Mouse (Mus musculus): ENCODE data around the gene Acp4. TPM values are rescaled to one million over a fixed set of nuclear protein-coding genes. Genes with fewer than 3 reads are reported as not detected.
"Not testable (repeated sequence)": the region's sequence is repeated elsewhere in the genome, so short reads cannot be mapped to it uniquely, and the experiment has no call there.

Acp4 gene
- total RNA-seq, 2 experiments from 2014 or later, result not detected

DNA sequence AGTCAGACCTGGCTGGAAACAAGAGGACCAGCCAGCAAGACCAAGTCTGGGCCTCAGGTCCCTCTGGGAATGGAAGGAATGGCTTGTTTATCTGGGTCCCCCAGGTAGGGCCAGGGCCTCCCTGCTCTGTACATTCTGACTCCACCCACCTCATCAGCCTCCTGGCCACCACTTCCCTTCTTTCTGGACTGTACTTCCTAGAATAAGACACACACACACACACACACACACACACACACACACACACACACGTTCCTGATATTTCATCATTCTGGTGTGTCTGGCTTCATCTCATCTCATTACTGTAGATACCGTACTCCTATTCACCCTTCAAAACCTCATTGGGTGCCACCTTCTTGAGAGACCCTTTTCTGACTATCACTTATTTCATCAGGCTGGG is 12.2 kb upstream of the Acp4 start:
- no peak for ATAC-seq (replicated peaks; ENCODE audit: low FRiP score, poor library complexity, severe bottlenecking)

DNA sequence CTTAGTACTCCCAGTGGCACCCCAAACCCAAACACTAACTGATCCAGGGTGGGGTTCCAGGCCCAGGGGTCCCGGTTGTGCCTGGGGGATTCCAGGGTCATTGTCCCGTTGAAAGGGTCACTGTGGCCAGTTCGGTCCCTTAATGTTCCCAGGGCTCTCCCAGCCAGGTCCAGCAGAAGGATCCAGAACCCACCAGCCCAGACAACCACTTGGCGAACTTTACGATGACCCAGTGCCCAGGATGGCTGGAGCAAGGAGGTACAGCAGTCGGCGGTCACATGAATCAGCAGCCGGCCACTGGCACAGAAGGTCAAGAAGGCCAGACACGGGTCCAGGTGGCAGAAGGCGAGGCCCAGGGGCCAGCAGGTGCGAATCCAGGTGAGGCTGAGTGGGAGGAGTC is 10.9 kb upstream of the Acp4 start:
- no peak for ATAC-seq (replicated peaks; ENCODE audit: low FRiP score, poor library complexity, severe bottlenecking)

DNA sequence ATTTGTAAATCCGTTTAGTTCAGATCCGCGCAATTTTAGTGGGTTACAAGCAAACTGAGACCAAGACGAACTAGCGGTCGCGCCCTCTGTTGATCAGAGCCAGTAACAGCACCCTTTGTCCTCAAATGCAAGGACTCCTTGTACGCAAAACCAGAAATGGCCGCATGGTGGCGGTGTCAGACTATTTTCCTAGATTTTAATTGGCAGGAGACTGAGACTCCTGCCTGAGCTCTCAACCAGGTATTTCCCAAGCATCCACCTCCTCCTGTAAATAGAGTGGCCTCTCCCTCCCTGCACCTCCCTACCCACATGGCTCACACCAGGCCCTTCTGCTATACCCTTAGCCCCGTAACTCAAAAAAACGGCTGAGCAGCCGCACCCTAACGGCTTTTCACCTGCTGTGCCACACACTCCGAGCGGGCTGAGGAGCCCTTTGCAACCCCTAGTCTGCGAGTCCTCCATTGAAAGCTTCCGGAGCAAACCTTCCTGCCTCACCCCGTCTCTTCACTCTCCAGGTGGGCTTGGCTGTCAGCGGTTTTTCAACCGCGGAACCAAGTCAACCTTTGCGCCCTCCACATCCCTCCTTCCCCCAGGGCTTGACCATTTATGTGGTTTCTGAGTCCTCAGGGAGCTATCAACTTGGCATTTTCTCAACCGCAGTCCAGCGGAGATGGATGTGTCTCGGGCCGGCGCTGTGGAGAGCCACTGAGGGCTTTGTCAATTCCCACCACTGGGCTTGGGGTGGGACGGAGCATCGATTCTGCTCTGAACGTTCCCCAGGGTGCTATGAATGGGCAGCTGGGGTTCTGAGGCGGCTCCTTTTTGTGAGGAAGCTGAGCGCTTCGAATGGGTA is 5.8 kb upstream of the Acp4 start:
- ATAC-seq (replicated peaks; ENCODE audit: low FRiP score, poor library complexity, severe bottlenecking), result peak; percentile 86

DNA sequence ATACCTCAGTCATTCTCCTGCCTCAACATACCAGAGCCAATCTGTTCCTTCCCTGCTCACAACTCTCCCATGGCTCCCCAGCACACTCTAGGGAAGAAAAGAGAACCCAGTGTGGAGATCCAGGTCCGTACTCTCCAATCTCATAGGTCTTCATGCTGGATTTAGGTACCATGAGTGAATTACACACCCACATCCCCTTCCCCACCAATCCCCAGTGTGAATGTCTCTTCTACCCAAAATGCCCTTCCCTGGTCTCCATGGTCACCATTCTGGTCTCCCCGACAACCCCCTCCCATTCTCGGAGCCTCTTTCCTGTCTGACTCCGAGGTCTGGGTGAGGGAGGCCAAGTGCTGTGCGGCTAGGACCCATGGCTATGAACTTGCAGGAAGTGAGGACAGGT is 4.0 kb upstream of the Acp4 start, which contains the start of gene Gm15517:
Gene Gm15517 (plus strand): TSS at position 301 of the 400 bp plus-strand sequence.
- ATAC-seq (replicated peaks; ENCODE audit: low FRiP score, poor library complexity, severe bottlenecking), result no peak

DNA sequence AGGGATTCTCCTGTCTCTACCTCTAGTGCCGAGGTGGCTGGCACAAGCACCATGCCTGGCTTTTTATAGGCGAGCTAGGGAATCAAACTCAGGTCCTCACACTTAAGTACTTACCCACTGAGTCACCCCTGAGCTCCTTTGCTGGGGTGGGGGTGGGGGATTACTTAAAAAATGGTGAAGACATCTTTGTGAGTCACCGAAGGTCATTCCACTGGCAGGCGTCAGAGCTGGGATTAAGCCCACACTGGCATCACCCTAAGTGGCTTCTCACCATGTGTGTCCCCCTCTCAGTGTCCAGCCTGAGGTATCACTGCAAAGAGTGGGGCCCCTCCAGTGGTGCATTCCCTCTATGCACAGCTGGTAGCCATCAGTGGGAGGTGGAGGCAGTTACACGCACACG is 3.2 kb upstream of the Acp4 start:
- no peak for ATAC-seq (replicated peaks; ENCODE audit: low FRiP score, poor library complexity, severe bottlenecking)

DNA sequence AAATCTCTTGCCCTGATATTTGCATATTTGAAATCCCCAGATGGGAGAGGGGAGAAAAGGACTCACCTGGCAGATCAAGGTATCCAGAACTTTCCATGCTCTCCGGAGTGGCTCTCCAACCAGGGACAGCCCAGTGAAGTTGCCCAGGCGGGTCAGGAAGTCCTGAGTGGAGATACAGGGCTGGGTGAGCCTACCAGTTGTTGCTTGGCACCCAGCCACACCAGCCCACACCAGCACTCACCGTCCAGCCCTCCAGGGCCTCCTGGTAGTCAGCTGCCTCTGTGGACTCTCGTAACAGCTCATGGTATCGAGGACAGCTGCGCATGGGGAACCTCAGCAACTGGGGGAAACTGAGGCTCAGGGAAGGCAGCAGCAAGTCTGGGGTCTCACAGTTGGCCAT is 2.2 kb downstream of the Acp4 start:
- ATAC-seq (replicated peaks; ENCODE audit: low FRiP score, poor library complexity, severe bottlenecking), result no peak

DNA sequence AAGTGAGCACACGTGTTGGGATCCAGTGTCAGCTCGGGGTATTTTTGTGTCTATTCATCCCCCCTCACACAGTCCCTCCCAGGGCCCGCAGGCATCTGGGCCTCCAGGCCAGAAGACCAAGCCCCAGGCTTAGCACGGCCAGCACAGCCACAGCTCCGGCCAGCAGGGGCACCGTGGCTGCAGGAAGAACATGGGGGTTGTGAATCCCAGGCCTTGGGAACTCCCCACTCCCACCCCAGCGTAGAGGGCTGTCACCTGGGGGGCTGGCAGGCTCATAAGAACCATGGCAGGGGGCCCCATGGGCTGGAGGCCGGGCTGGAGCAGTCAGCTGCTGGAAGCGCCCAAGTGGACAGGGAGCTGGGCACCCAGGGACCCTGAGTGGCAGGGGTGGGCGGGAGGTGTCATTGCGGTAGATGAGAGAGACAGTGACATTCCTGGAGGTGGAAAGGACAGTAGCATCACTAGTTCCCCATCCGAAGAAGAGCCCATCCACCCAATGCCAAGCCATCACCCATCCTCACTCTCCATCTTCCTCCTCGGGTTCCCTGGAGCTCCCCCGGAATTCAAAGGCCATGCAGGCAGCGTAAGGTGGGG is 4.1 kb downstream of the Acp4 start:
- no peak for ATAC-seq (replicated peaks; ENCODE audit: low FRiP score, poor library complexity, severe bottlenecking)

DNA sequence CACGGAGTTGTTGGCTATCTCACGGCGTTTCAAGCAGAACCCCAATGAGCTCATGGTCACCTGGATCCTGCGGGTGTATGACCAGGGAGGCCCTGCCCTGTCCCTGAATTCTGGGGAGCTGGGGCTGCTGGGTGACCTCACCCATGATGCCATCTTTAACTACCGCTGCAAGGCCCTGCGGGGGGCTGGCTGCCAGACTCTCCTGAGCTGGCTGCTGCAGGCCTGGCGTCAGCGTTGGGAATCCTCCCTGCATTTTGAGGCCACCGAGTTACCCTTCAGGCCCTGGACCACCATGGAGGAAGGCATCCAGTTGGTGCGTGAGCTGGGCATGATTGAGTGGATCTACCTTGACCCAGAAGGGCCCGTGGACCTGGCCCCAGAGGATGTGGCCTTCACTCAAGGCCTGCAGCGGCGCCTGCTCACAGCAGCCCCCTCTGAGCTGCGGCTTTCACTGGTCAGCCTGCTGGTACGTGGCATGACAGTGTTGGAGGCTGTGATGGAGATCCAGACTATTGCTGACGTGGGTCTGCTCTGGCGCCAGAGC is 6.4 kb downstream of the Acp4 start:
- not testable (repeated sequence) for ATAC-seq (replicated peaks; ENCODE audit: low FRiP score, poor library complexity, severe bottlenecking)

DNA sequence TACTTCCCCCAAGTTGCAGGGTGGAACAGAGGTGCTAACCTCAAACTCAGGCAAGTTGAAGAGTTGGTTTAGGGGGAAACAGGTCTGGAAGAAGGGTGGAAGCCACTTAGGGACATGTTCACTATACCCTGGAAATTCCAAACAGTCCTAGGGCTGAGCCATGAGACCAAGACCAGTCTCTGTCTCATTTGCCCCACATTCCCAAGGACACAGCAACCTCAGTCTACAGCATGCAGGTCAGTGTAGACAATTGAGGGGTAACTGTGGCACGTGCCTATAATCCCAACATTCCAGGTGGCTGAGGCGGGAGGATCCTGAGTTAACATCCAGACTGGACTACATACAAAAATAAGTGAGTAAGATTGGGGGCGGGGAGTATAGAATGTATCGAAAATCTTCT is 7.9 kb downstream of the Acp4 start:
- no peak for ATAC-seq (replicated peaks; ENCODE audit: low FRiP score, poor library complexity, severe bottlenecking)

DNA sequence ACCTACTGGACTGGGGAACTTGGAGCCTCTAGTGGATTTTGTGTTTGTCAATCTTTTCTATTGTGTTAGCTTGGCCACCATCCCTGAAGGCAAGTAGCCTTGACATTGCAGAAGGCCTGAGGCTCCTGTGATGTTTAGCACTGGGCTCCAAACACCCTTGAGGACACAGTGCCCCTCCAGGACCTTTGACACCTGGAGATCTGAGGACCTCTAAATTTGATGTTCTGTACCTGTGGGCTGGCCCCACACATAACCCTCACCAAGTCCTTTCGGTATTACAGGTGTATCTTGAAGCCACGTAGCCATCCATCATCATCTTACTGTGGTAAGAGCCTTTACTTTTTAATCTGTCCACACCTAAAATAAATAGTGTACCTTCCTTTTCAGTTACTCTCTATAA is 9.2 kb downstream of the Acp4 start:
- ATAC-seq (replicated peaks; ENCODE audit: low FRiP score, poor library complexity, severe bottlenecking), result no peak

DNA sequence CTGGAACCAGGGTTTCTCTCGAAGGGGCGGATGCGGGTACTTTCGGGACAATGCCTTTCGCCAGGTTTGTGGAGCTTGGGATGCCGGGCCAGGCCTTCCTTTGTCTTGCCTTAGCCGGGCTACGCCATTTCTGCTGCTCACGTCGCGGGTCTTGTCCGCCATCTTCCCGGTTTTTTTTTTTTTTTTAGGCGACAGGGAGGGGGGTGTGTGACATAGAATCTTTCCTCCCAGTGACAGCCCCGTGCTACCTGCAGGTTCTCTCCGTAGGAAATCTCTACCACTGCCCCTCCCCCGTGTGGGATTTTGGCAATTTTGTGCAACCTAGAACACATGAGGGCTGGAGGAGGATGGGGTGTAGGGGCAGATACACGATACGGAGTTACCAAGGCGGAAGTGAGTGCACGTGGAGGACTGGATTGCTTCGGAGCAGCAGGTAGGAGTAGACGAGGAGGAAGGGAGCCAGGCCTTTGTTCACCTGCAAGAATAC is 10.2 kb downstream of the Acp4 start:
- no peak for ATAC-seq (replicated peaks; ENCODE audit: low FRiP score, poor library complexity, severe bottlenecking)

DNA sequence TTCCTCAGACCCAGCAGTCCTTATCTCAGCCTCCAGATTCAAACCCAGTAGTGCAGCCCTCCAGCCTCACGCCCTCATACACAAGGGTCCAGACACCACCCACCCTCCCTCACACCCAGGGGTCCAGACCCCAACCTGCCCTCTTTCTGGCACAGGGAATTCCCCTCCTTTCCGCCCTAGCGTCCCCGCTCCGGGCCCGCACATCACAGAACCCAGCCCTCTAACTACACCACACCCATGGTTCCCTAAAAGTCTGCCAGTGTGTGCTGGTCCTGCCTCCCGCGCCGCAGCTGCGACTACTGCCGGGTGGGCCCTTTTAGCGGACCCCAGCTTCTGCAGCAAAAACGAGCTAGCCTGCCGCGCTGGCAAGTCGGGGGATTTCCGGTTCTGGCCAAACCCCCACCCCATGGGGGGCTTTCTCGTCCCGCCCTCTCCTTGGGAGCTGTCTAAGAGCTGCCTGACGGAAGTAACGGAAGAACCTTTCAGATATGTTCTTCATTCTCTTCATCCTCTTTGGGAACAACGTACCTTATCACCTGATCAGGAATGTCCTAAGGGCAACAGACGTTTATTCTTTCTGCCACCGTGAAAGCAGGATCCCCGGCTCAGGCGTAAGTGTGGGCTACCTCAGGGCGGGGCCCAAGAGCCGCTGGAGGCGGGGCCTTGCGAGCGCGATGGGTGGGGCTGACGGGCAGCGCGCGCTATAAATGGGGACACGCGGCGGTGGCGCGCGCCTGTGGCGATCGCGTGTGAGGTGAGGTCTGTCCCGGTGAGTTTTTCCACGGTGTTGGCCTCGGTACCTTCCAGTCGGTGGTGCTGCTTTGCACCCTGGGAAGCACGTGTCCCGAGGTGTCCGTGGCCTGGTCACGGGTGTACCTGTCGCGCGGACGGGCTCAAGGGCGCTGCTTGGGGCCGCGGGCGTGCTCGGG is 10.9 kb downstream of the Acp4 start, which contains the start of the genes 1700028J19Rik and 2410002F23Rik:
Gene 1700028J19Rik (minus strand): TSS at position 641 of the 929 bp plus-strand sequence.
Gene 2410002F23Rik (plus strand): TSS at position 668 of the 929 bp plus-strand sequence.
- ATAC-seq (replicated peaks; ENCODE audit: low FRiP score, poor library complexity, severe bottlenecking), result peak; percentile 90

DNA sequence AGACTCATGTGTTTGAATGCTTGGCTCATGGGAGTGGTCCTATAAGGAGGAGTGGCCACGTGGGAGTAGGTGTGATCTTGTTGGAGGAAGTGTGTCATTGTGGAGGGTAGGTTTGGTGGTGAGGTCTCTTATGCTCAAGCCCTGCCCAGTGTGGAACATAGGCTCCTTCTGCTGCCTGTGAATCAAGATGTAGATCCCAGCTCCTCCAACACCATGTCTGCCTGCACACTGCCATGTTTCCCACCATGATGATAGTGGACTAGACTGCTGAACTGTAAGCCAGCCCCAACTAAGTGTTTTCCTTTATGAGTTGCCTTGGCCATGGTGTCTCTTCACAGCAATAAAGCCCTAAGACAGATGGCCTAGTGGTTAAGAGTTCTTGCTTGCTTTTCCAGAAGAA is 13.1 kb downstream of the Acp4 start:
- no peak for ATAC-seq (replicated peaks; ENCODE audit: low FRiP score, poor library complexity, severe bottlenecking)

DNA sequence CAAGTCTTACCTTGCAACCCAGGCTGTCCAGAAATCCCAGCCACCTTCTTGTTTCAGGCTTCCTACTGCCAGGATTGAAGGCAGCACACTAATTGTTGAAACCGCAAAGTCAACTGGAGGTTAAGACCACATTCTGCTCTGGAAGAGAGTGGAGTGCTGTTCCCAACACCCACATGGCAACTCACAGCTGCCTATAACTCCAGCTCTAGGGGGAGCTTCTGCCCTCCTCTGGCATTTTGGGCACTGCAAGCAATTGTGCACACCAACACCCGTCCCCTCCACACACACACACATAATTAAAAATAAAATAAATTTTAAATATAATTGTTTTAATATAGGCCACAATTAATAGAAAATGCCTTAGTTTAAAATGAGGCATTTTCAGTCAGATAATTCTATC is 16.0 kb downstream of the Acp4 start:
- no peak for ATAC-seq (replicated peaks; ENCODE audit: low FRiP score, poor library complexity, severe bottlenecking)

DNA sequence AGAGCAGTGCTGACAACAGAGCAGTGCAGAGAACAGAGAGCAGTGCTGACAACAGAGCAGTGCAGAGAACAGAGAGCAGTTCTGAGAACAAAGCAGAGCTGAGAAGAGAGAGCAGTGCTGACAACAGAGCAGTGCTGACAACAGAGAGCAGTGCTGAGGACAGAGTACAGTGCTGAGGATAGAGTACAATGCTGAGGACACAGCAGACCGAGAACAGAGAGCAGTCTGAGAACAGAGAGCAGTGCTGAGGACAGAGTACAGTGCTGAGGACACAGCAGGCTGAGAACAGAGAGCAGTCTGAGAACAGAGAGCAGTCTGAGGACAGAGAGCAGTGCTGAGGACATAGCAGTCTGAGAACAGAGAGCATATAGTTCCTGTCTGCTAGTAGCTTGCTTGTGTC is 16.5 kb downstream of the Acp4 start:
- ATAC-seq (replicated peaks; ENCODE audit: low FRiP score, poor library complexity, severe bottlenecking), result no peak

DNA sequence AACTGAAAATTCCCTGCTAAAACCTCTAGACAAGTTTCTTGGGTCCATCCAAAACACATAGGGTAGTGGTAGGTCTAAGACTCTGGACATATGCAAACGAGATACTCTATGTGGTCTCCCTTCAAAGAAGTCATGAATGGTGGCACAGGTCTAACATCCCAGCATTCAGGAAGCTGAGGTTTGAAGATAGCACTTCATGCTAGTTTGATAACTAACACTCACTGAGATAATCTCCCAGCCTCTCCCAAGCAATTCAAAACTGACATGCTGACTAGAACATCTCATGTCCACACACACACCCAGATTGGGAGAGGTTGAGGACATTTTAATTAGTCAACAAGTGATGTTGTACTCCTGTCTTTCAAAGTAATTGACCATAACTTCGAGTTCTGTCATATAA is 17.3 kb downstream of the Acp4 start:
- ATAC-seq (replicated peaks; ENCODE audit: low FRiP score, poor library complexity, severe bottlenecking), result no peak

DNA sequence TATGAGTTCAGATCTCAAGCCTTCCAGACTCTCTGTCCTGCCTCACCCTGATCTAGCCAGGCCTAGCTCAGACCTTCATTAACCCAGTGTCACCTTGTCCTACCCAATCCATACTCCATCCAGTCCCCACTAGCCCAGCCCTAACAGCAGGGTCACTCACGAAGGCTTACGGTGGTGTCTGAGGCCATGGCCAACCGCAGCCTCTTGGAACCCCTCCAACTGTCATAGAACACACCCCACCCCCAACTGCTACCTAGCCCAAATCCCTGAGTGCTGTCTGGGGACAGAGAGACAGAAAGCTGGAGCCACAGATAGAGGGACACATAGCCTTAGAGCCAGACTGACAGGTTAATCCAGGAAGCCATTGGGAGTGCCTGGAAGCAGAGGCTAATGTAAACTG is 21.3 kb downstream of the Acp4 start, which contains the start of gene Gm36864:
Gene Gm36864 (plus strand): TSS at position 269 of the 400 bp plus-strand sequence.
- no peak for ATAC-seq (replicated peaks; ENCODE audit: low FRiP score, poor library complexity, severe bottlenecking)

DNA sequence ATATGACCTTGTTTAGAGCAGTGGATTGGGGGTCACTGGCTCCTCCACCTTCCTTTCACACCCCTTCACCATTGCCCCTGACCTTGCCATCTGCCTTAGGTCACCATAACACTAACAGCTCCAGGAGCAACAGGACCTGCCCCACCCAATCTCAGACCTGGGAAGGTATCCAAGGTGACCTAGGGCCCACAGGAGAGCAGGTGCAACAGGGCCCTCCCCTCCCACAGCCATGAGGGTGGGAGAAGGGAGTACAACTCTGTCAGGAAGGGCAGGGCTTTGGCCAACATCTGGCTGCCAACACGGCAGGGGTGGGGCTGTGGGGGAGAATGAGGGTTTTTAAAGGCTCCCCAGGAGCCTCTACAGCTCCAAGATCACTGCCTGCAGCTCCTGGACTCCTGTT is 32.1 kb downstream of the Acp4 start, which contains the start of gene Klk1:
Gene Klk1 (plus strand): TSS at position 285 of the 400 bp plus-strand sequence.
- ATAC-seq (replicated peaks; ENCODE audit: low FRiP score, poor library complexity, severe bottlenecking), result no peak

DNA sequence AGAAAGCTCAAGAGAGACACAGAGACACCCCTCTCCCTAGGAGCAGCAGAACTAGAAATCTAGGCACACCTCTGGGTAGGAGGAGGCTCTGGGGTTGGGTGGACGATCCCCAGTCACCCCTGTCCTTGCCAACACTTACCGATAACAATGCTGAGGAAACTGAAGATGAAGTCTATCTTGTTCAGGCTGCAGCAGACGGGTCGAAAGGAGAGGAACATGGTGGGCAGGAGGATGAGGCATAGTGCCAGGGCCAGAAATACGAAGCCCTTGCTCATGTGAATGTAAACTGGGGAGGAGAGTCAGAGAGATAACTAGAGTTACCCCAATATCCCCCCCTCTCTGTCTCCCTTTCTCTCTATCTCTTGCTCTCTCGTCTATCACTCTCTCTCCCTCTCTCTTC is 34.8 kb downstream of the Acp4 start:
- ATAC-seq (replicated peaks; ENCODE audit: low FRiP score, poor library complexity, severe bottlenecking), result not testable (repeated sequence)

DNA sequence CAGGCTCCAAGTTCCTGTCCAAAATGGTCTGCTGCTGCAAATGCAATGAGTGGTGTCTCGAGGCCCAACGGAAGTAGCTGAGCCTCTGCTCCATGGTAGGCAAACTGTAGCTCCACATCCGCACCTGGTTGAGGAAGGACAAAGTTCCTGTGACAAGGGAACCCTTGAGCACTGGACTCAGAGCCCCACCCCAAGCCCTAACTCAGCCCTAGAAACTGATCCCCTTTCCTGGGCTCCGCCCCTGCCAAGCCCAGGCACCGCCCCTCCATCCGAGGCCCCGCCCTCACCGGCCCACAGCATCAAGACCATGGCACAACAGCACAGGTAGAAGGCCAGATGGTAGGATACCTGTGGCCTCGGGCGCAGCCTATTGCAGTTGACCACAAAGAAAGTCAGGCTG is 35.6 kb downstream of the Acp4 start:
- 0 out of 2 replicates have a peak, but pooled peaks have one; percentile 30 for ATAC-seq (replicated peaks; ENCODE audit: low FRiP score, poor library complexity, severe bottlenecking)
